In genomic region chr13:20255380-20255779, GRCm38 (mm10) we compare ENCODE assay signal across 14 mouse cellular contexts.
DNase-seq lines count a peak whose midpoint lies in the region; ATAC-seq and TF ChIP-seq lines count a peak whose summit lies in the region.
"Had no signal": no experiment of that assay in that cellular context is flagged by ENCODE, and none has a peak within 500 bp of the region (broad histone marks: within the 10 kb centered on the region; RNA-seq: fewer than 3 reads in every experiment).

No protein-coding gene starts in this region.

- 68% methylated on average over 3 of the region's 3 CpGs for WGBS in hindbrain, postnatal 0 days
- 90% methylated on average over 3 of the region's 3 CpGs for WGBS in hindbrain, embryonic 10.5 days

- H3K4me1 ChIP-seq in hindbrain, postnatal 0 days (ENCODE audit: insufficient read depth, low read length), result no peaks in the 10 kb centered on the region
- H3K4me1 ChIP-seq in hindbrain, embryonic 10.5 days (replicated peaks), result no peaks in the 10 kb centered on the region
- H3K4me1 ChIP-seq in brown adipose tissue, adult 24 weeks (ENCODE audit: control insufficient read depth, insufficient read depth, insufficient read length, low read length), result peaks cover 11% of the 10 kb centered on the region
- H3K4me1 ChIP-seq: liver, embryonic 15.5 days had no signal

- no peak overlapping the region for H3K9ac ChIP-seq in hindbrain, postnatal 0 days (replicated peaks; ENCODE audit: low read length)
- H3K9ac ChIP-seq: liver, embryonic 15.5 days had no signal

- H3K4me2 ChIP-seq in hindbrain, postnatal 0 days (ENCODE audit: low read depth, low read length), result no peak overlapping the region
- H3K4me2 ChIP-seq: liver, embryonic 15.5 days had no signal

- peak; percentile 27 for DNase-seq in hindbrain, postnatal 0 days (ENCODE audit: low spot score)
- no peak for DNase-seq in hindbrain, embryonic 10.5 days (ENCODE audit: low spot score)
- DNase-seq in gastrocnemius, postnatal 25 days, result peak; percentile 69
- DNase-seq in kidney, postnatal 36 days, result peak; percentile 29 to 33
- DNase-seq in spleen, postnatal 4 days (ENCODE audit: low spot score in 2 of 2), result no peak
- no peak for DNase-seq in frontal cortex, postnatal 14 days (ENCODE audit: low spot score in 2 of 2)
- DNase-seq: layer of hippocampus, postnatal 36 days; retina, postnatal 1 day had no signal

- no peaks in the 10 kb centered on the region for H3K9me3 ChIP-seq in hindbrain, postnatal 0 days (ENCODE audit: low read length)
- no peaks in the 10 kb centered on the region for H3K9me3 ChIP-seq in hindbrain, embryonic 10.5 days
- H3K9me3 ChIP-seq: liver, embryonic 15.5 days had no signal

- no peak for TF ChIP-seq CTCF in hindbrain, postnatal 0 days (IDR thresholded peaks at IDR 0.05; ENCODE audit: low read depth)

- ATAC-seq in hindbrain, postnatal 0 days, result peak; percentile 74
- ATAC-seq in CD4-positive, CD25-positive, alpha-beta regulatory T cell, adult 4 months, result no peak
- ATAC-seq: forebrain, embryonic 14.5 days had no signal

- no peak overlapping the region for H3K4me3 ChIP-seq in hindbrain, postnatal 0 days (ENCODE audit: low read length)
- H3K4me3 ChIP-seq in hindbrain, embryonic 10.5 days, result no peak overlapping the region
- no peak overlapping the region for H3K4me3 ChIP-seq in brown adipose tissue, adult 24 weeks (ENCODE audit: insufficient read depth, low read depth, low read length)
- H3K4me3 ChIP-seq: liver, embryonic 15.5 days; myocyte had no signal

- no peaks in the 10 kb centered on the region for H3K27me3 ChIP-seq in hindbrain, postnatal 0 days (ENCODE audit: insufficient read depth, low read length)
- no peaks in the 10 kb centered on the region for H3K27me3 ChIP-seq in hindbrain, embryonic 10.5 days (ENCODE audit: insufficient read depth, poor library complexity, severe bottlenecking)
- H3K27me3 ChIP-seq: CH12.LX; liver, embryonic 15.5 days had no signal

- peak overlapping the region; percentile 26; the same call in 1 of the 2 replicates for H3K27ac ChIP-seq in hindbrain, postnatal 0 days
- no peak overlapping the region for H3K27ac ChIP-seq in hindbrain, embryonic 10.5 days
- H3K27ac ChIP-seq in brown adipose tissue, adult 24 weeks (replicated peaks; ENCODE audit: low read depth, low read length), result peak overlapping the region; percentile 26; the same call in 1 of the 2 replicates
- H3K27ac ChIP-seq: liver, embryonic 15.5 days had no signal

- no peaks in the 10 kb centered on the region for H3K36me3 ChIP-seq in hindbrain, postnatal 0 days (ENCODE audit: insufficient read depth, low read length)
- no peaks in the 10 kb centered on the region for H3K36me3 ChIP-seq in hindbrain, embryonic 10.5 days
- H3K36me3 ChIP-seq: liver, embryonic 15.5 days had no signal

Comparison
In these comparisons a context has a peak if more than half of its experiments do, and no peak if none do; other contexts are left out.
1. DNase-seq: peak in hindbrain, postnatal 0 days (single experiment), gastrocnemius, postnatal 25 days (single experiment) and kidney, postnatal 36 days (2 of 2); none in hindbrain, embryonic 10.5 days (single experiment), spleen, postnatal 4 days (0 of 2) and frontal cortex, postnatal 14 days (0 of 2).